Mouse (Mus musculus) embryonic facial prominence, embryonic 15.5 days (tissue): ENCODE results near the gene Scaf11. TPM values are rescaled to one million over a fixed set of nuclear protein-coding genes. Genes with fewer than 3 reads are reported as not detected.

Source experiments
- microRNA-seq: library from miRNA; unstranded; fragments of <30 nt; microRNA quantifications from one replicate; pipeline ENCODE4, GENCODE M21; 2016; ENCODE audit warnings: borderline number of aligned reads
- polyA plus RNA-seq: library from polyadenylated mRNA; unstranded; fragments of >200 nt; fragmentation: Nextera tagmentation; extraction: Ambion mirVana; gene quantifications from 2 replicates; pipeline ENCODE4 v1.2.1, GENCODE M21; 2015

Scaf11 gene
- polyA plus RNA-seq, 1 experiment from 2014 or later = 80.6 TPM

Small RNA genes lying within 50 kb of the gene (microRNA-seq; reads per million reads assigned to microRNA genes)
- gene Gm25397 = not detected

Other genes starting within 250 kb of the Scaf11 start
- gene Arid2, start 173.3 kb downstream of the Scaf11 start, polyA plus RNA-seq = 21.3 and 22.8 TPM in 2 replicates
- gene Slc38a1, start 182.1 kb upstream of the Scaf11 start, polyA plus RNA-seq = 43.7 and 44.6 TPM in 2 replicates
- gene Slc38a2, start 238.9 kb upstream of the Scaf11 start, polyA plus RNA-seq = 101 and 107 TPM in 2 replicates